Mouse (Mus musculus) testis, postnatal 10 days (tissue): ENCODE results near the gene Spata1.
"Not testable (repeated sequence)": the region's sequence is repeated elsewhere in the genome, so short reads cannot be mapped to it uniquely, and the experiment has no call there.

Source experiments
- DNase-seq: peaks from one replicate; pipeline ENCODE4 v3.0.0; 2021; ENCODE audit warnings: low spot score

Gene Spata1

DNA sequence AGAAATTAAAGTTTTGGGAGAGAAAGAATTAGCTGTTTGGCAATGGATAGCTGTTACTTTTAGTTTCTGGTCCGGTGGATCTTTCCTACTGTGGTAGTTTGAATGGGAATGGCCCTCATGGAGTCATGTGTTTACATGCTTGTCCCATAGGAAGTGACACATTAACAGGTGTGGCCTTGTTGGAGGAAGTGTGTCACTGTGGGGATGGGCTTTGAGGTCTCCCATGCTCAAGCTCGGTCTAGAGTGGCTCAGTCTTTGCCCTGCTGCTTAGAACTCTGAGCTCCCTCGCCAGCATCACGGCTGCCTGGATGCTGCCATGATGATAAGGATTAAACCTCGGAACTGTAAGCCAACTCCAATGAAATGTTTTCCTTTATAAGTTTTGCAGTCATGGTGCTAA lies 48.2 kb downstream of the Spata1 start:
- no peak for DNase-seq

GRCm38 (mm10) chr3:146450371-146450841 lies 49.1 kb downstream of the Spata1 start:
- peak; percentile 98 for DNase-seq

DNA sequence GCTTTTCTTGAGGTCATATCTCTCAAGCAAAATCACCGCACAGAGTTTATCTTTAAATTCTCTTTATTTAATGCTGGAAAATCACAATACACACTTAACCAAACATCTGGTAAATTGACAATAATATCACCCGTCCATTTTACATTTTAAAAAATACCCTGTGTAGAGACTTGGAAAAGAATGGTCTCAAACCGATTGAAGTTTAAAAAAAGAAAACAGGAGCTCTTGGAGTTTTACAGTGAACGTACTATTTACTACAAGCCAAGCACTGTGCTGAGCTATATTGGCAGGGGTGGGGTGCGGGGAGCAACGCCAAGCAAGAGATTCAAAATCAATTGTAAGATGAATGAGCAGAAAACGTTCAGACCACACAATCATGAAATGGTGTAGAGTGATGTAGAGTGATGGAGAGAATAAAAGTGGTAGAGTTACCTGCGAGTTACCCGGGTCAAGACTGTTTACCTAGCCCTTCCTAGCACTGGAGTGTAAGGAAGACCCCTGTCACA lies 49.8 kb downstream of the Spata1 start, which contains the start of gene Ctbs:
Gene Ctbs, plus strand, starts transcription at position 51 of the 506 bp plus-strand sequence.
- no peak for DNase-seq

GRCm38 (mm10) chr3:146448969-146449368 lies 50.6 kb downstream of the Spata1 start:
- DNase-seq, result no peak

GRCm38 (mm10) chr3:146448372-146448771 lies 51.2 kb downstream of the Spata1 start:
- no peak for DNase-seq

DNA sequence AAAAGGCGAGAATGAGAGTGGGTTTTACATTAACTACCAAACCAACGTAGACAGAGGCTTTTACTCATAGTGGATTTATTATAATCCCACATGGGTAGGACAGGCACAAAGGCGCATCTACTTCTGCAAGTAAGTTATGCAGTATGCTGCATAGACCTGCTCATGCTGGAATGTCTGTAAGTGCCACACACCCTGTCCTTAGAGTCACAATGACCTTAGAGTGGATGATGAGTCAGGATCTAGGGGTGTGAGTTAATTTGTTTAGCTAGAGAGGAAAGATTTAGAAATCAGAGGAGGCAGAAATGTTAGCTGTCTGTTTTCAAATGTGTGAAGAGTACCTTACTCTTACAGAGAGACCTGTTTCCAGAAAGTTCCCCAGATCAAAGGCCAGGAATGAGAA lies 52.0 kb downstream of the Spata1 start:
- no peak for DNase-seq

DNA sequence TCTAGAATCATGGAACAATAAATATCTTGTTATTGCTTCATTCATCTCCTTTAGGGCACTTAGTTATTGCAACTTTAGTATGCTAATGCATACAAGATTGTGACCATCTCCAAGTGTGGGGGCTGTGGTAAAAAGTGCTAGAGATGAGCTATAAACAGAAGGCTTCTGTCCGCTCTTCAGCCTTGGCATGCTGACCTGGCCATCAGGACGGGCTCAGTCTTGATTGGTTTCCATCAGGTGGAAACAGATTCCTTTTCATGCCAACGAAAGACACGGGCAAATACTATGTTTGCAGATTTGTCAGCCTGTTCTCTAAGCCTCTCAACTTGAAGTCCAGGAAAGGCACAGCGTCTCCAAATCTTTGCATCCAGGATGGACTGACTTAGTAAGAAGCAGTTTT lies 52.4 kb downstream of the Spata1 start:
- DNase-seq, result no peak

GRCm38 (mm10) chr3:146444880-146445279 lies 54.7 kb downstream of the Spata1 start:
- no peak for DNase-seq

DNA sequence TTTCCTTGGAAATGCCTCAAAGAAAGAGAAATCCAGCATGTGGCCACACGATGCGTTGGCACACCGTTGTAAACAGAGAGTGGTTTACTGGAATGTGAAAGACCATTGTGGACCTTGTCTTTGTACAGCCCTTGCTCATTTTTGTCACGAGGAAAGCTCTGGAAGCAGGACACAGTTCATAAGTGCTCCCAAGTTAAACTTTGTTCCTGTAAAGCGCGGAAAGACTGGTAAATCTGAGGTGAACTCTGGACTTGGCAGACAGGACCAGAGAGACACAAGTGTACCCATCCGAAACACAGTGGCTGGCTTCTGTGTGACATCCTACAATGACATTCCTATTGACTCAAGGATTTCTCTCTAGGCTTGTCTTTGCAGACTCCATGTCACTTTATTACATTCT lies 56.2 kb downstream of the Spata1 start:
- DNase-seq, result no peak

DNA sequence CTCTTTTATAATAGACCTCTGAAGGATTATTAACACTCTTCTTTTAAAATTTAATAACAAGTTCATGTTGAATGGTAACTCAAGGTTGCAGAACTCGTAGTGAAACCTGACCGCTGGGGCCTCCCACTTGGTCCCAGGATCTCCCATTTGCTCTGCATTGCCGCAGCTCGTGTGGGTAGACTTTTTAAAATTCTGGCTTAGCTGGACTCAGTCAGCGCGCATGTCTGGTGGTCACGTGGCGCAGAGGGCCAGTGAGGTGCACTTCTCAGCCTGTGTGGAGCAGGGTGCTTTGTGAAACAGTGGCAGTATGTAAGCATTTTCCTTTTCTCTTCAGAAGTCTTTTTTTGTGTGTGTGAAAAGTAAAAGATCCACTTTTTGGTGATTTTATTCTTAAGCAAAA lies 56.6 kb downstream of the Spata1 start:
- no peak for DNase-seq

DNA sequence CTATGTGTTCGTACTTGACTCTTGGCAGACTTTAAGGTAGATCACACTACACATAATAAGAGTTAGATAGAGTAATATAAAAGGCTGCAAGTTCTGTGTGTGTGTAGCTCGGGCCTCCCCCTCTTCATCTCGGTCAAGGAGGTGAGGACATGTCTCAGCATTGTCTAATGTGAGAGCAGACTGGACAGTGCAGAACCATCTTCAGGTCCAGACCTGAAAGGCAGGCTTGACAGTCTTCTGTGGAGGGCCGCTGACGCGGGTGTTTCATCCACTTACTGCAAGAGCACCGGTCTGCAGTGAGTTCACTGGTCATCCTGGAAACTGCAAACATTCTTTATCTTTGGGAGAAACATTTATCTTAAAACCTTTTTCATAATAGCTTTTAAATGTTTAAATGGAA lies 57.1 kb downstream of the Spata1 start:
- DNase-seq, result no peak

DNA sequence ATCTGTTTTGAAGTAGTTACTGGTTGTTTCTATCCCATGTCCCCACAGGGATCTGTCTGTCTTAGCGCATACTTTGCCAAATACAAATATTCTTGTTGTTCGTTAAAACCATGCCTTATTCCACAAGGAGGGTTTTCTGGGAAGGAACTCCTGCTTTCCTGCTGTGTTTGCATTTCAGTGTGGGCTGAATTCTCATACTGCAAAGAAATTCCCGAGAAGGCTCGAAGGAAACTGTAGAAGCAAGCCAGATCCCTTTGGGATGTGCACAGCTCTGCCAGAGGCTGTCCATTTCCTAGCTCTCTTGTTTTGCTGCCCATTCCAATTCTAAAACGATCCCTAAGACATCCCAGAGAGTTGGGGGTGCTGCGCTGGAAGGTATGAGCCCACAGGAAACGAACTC lies 59.1 kb downstream of the Spata1 start:
- no peak for DNase-seq

GRCm38 (mm10) chr3:146440011-146440410 lies 59.5 kb downstream of the Spata1 start:
- no peak for DNase-seq

DNA sequence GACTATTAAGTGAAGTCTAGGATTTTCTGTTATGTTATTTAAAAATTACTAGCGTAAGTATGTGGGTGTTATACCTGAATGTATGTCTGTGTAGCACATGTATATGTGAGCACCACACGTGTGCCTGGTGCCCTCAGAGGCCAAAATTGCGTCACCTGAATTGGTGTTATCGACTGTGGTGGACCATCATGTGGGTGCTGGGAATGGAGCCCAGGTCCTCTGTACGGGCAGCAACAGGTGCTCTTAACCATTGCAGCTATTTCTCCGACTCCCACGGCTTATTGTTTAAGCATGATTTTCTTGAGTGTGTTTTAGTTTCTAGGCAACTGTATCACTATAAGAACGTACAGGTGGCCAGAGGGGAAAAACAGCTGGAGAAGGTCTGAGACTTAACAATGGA lies 63.4 kb downstream of the Spata1 start:
- DNase-seq, result no peak

- no peak for DNase-seq
These were observed 64.0 kb downstream of the Spata1 start for GRCm38 (mm10) chr3:146435533-146435932.

DNA sequence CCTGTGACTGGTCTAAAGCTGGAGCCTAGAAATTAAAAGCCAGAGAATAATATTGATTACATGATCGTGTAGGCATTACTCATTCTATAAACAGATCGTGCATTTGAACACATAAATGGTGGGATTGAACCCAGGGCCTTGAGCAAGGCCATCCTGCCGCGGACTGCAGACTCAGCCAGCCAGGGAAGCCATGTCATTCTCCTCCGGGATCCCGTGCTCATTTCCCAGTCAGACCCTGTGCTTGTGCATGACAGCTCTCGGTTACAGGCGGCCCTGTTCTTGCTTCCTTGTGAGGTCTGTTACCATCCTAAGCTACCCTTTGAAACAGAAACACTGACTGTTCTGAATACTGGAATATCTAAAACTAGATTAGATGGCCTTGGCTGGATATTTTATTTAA lies 64.9 kb downstream of the Spata1 start:
- no peak for DNase-seq

DNA sequence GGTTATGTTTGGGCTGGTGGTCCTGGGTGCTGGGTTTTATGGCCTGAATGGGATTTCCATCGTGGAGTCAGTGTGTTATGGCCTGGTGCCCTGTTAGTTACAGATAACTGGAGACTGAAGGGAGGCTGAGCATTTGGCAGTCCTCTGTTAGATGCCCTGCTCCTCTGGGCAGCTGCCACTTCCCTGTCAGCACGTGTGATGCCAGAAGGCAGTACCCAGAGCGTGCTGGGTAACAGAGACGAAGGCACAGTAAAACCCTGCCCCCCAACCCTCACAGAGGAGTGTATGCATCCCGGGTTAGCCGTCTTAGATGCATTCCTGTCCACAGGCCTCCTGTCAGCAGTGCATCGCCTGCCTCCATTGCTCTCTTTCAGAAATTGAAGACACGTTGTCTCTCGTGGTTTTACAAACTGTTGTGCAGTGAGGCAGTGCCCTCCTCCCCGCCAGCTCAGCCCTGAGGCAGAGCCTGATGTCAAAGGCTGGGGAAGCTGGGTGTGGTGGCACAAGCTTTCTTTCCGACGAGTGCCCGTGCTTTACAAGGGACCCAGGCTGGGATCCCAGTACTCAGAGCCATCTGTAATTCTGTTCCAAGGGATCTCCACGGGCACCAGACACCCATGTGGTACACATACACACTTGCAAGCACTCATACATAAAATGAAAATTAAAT lies 65.7 kb downstream of the Spata1 start:
- DNase-seq, result no peak

DNA sequence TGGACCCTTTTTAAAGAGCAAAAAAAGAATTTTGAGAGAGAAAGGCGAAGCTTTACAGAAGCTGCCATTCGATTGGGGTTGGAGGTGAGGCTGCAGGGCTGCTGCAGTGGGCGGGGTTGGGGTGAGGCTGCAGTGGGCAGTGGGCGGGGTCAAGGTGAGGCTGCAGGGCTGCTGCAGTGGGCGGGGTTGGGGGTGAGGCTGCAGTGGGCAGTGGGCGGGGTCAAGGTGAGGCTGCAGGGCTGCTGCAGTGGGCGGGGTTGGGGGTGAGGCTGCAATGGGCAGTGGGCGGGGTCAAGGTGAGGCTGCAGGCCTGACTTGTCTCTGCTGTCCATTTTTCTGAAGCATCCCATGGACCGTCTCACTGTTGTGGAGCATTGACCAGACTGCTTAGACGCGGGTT lies 66.5 kb downstream of the Spata1 start:
- not testable (repeated sequence) for DNase-seq

- no peak for DNase-seq
These were observed 73.1 kb downstream of the Spata1 start for GRCm38 (mm10) chr3:146426489-146426888.

DNA sequence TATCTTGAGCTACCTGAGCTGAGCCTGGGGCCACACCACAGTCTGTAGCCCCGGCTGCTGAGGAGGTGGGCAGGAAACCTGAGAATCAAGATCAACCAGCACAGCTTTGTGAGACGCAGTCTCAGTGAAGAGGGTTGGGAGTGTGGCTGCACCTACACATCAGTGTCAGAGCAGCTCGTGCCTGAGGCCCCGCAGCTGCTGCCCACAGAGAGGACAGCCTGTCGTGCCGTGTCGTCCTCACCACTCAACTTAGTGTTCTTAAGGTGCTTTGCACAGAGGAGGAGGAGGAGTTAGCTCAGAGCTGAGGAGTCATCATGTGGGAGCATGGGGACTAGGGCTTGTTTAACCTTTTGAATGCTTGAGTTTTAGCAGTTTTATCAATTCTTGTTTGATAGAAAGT lies 73.7 kb downstream of the Spata1 start:
- DNase-seq, result no peak

DNA sequence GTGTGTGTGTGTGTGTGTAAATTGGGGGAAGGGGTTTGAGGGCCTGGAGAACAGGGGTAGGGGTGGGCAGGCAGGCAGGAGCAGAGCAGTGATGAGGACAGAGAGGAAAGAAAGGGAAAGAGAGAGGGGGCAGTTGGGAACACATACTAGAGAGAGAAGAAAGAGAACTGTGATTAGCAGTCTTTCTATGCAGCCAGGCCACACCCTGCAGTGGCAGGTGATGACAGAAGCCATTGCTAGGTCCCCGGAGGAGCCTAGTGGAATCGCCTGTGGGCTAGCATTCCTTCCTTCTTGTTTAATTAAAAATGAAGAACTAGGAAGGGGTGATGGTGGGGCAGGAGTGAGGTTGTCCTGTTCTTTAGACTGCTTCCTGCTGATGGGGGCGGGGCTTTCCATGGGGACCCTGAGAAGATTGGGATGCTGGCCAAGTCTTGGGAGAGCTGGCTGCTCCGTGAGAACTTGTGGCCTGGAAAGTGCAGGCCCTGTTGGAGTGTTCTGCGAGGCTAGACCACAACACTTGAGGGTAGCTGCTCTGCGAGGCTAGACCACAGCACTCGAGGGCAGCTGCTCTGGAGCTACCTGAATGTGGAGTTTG lies 75.2 kb downstream of the Spata1 start:
- DNase-seq, result no peak

DNA sequence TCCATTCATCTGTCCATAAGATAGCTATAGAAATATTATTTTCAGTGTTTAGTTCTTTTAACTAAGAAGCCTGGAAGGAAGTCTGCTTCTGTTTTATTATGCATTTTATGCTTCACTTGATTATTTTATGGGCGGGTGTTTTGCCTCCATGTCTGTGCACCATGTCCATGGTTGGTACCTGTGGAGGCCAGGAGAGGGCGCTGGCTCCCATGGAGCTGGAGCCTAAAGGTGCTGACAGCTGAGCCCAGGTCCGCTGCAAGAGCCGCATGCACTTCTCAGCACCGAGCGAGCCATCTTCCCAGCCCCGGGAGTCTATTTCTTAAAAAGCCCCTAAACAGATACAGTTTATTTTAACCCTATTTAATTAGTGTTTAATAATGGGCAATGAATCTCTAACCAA lies 75.8 kb downstream of the Spata1 start:
- no peak for DNase-seq

GRCm38 (mm10) chr3:146421787-146422186 lies 77.8 kb downstream of the Spata1 start:
- DNase-seq, result no peak
